Mouse (Mus musculus) forebrain, embryonic 13.5 days (tissue): ENCODE measurements around the gene Sdc3. TPM values are rescaled to one million over a fixed set of nuclear protein-coding genes. Genes with fewer than 3 reads are reported as not detected.

Experiments
- ATAC-seq: fragments of 200-750 bp; cut with Nextera tagmentation; 2 replicates; pipeline ENCODE4 v1.8.0; 2017
- H3K27ac ChIP-seq: fragments of 300-500 bp; sonication (generic); 2 replicates; pipeline ENCODE4 v1.5.1; 2015; ENCODE audit warnings: inconsistent platforms, mild to moderate bottlenecking, moderate library complexity
- H3K27me3 ChIP-seq: fragments of 300-500 bp; sonication (generic); 2 replicates; pipeline ENCODE4 v1.6.1; 2015; ENCODE audit warnings: mild to moderate bottlenecking, inconsistent platforms
- H3K36me3 ChIP-seq: fragments of 300-500 bp; sonication (generic); 2 replicates; pipeline ENCODE4 v1.6.1; 2015; ENCODE audit warnings: mild to moderate bottlenecking, inconsistent platforms; ENCODE audit not compliant: poor library complexity, severe bottlenecking
- H3K4me1 ChIP-seq: fragments of 300-500 bp; sonication (generic); 2 replicates; pipeline ENCODE4 v1.6.1; 2015; ENCODE audit warnings: inconsistent platforms
- H3K4me2 ChIP-seq: fragments of 300-500 bp; sonication (generic); 2 replicates; pipeline ENCODE4 v1.6.1; 2015; ENCODE audit warnings: inconsistent platforms, mild to moderate bottlenecking, moderate library complexity
- H3K4me3 ChIP-seq: fragments of 300-500 bp; sonication (generic); 2 replicates; pipeline ENCODE4 v1.5.1; 2015; ENCODE audit warnings: mild to moderate bottlenecking, inconsistent platforms
- H3K9ac ChIP-seq: fragments of 300-500 bp; sonication (generic); 2 replicates; pipeline ENCODE4 v1.6.1; 2015; ENCODE audit warnings: mild to moderate bottlenecking, inconsistent platforms
- H3K9me3 ChIP-seq: fragments of 300-500 bp; sonication (generic); replicated peaks from 2 replicates; pipeline ENCODE4 v1.6.1; 2016; ENCODE audit warnings: inconsistent platforms
- WGBS: fragments of 180-500 bp; shearing (Covaris S2); methylation state at CpG from one replicate; pipeline ENCODE4 v1.1.7; 2015; 5-methylcytosine and 5-hydroxymethylcytosine counted together
- polyA plus RNA-seq: library from polyadenylated mRNA; unstranded; fragments of >200 nt; fragmentation: Nextera tagmentation; extraction: Ambion mirVana; gene quantifications from 2 replicates; pipeline ENCODE4 v1.2.1, GENCODE M21; 2015

Sdc3 gene
- polyA plus RNA-seq, 1 experiment from 2014 or later = 36.1 TPM

DNA sequence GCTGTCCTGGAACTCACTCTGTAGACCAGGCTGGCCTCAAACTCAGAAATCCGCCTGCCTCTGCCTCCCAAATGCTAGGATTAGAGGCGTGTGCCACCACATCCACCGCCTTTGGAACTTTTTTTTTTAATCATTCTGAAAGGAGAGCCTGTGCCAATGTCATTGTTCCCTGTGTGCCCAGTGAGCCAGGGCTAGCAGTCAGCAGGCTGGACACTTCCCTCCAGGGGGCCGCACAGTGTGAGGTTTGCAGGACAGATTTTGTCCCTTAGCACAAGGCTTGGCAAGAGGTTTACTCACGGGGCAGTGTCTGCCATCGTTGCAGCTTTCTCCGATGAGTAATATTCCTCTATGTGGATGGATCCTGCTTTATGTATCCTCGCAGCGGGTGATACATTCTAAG, 14.4 kb downstream of the Sdc3 start:
- Histone ChIP-seq H3K36me3 (no peaks in the 10 kb centered on the region), H3K27ac (no peak overlapping the region), H3K9me3 (no peaks in the 10 kb centered on the region), H3K9ac (no peak overlapping the region), H3K27me3 (peaks cover 5% of the 10 kb centered on the region; the same call in 1 of the 2 replicates), H3K4me2 (no peak overlapping the region), H3K4me1 (peaks cover 69% of the 10 kb centered on the region), H3K4me3 (no peak overlapping the region)
- WGBS = 90% methylated on average over 9 of the region's 9 CpGs
- ATAC-seq = no peak

DNA sequence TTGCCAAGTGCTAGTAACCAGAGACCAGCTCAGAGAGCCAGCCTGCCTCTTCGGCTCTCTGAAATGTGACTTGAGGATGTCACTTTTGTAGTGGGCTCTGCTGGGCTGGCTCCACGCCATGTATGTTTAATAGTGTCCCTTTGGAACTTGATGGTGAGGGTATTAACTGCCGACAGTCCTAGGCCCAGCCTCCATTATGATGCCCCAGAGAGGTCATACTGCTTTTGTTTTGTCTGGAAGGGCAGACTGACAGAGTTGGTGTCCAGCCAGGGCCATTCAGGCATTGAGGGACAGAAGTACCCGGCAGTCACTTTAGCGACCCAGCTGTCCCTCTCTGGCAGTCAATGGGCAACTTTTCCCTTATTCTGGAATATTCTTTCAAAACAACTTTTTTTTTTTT, 17.4 kb downstream of the Sdc3 start:
- H3K27me3 ChIP-seq = peaks cover 14% of the 10 kb centered on the region; the same call in 1 of the 2 replicates
- H3K4me2 ChIP-seq = no peak overlapping the region
- H3K9me3 ChIP-seq = no peaks in the 10 kb centered on the region
- no peak overlapping the region for H3K9ac ChIP-seq
- WGBS = 36% methylated on average over 5 of the region's 5 CpGs
- no peak for ATAC-seq
- H3K27ac ChIP-seq = no peak overlapping the region
- H3K4me3 ChIP-seq = no peak overlapping the region
- H3K36me3 ChIP-seq = no peaks in the 10 kb centered on the region
- peaks cover 66% of the 10 kb centered on the region for H3K4me1 ChIP-seq

DNA sequence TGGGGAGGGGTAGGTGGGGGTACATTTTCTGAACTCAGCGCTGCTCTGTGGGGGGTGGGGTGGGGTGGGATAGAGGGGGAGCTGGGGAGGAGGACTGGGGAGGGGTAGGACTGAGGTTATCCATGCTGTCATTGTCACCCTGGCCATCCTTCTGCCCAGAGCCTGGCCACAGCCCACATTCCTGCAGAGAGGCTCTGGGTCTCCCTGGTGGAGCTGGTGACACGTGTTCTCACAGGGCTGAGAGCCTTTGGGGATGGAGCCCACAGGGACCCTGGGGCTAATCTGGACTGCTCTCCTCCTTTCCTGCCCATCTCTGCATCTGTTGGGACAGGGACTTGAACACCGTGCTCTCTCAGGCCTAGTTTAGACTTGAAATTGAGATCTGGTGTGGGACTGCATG, 18.5 kb downstream of the Sdc3 start:
- Histone ChIP-seq H3K9ac (no peak overlapping the region), H3K27ac (no peak overlapping the region), H3K27me3 (peaks cover 14% of the 10 kb centered on the region; the same call in 1 of the 2 replicates), H3K4me1 (peaks cover 66% of the 10 kb centered on the region), H3K4me2 (no peak overlapping the region), H3K9me3 (no peaks in the 10 kb centered on the region), H3K36me3 (no peaks in the 10 kb centered on the region), H3K4me3 (no peak overlapping the region)
- WGBS = 27% methylated on average over 2 of the region's 3 CpGs
- no peak for ATAC-seq

DNA sequence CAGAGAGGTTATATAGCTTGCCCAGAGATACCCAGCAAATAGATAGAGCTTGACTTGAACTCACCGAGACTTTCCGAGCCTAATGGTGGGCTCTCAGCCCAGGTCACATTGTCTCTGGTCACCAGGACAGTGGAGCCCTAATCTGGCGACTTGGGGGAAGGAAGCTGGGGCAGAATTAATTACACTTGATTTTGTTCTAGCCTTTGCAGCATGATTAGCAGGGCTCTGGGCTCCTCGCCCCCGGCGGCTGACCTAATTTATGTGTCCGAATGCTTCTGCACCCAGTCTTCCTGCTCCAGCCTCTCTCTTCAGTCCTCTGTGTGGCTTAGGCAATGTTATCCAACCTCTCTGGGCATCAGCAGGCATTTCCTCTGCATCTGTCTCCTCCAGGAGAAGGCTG, 19.0 kb downstream of the Sdc3 start:
- Histone ChIP-seq H3K4me2 (no peak overlapping the region), H3K27me3 (peaks cover 14% of the 10 kb centered on the region; the same call in 1 of the 2 replicates), H3K4me3 (no peak overlapping the region), H3K9me3 (no peaks in the 10 kb centered on the region), H3K4me1 (peaks cover 68% of the 10 kb centered on the region), H3K9ac (no peak overlapping the region), H3K36me3 (no peaks in the 10 kb centered on the region), H3K27ac (no peak overlapping the region)
- WGBS = 30% methylated on average over 7 of the region's 7 CpGs
- ATAC-seq = no peak

- H3K36me3 ChIP-seq = peaks cover 7% of the 10 kb centered on the region; the same call in 1 of the 2 replicates
- H3K27me3 ChIP-seq = peaks cover 14% of the 10 kb centered on the region; the same call in 1 of the 2 replicates
- H3K4me1 ChIP-seq = peaks cover 63% of the 10 kb centered on the region
- H3K9ac ChIP-seq = peak overlapping the region; percentile 43; the same call in 1 of the 2 replicates
- WGBS = 53% methylated on average over 2 of the region's 2 CpGs
- peak overlapping the region; percentile 37 for H3K4me2 ChIP-seq
- peak; percentile 76 for ATAC-seq
- peak overlapping the region; percentile 89 for H3K27ac ChIP-seq
- H3K9me3 ChIP-seq = no peaks in the 10 kb centered on the region
- no peak overlapping the region for H3K4me3 ChIP-seq
These were observed 21.6 kb downstream of the Sdc3 start for GRCm38 (mm10) chr4:130813958-130814357.

DNA sequence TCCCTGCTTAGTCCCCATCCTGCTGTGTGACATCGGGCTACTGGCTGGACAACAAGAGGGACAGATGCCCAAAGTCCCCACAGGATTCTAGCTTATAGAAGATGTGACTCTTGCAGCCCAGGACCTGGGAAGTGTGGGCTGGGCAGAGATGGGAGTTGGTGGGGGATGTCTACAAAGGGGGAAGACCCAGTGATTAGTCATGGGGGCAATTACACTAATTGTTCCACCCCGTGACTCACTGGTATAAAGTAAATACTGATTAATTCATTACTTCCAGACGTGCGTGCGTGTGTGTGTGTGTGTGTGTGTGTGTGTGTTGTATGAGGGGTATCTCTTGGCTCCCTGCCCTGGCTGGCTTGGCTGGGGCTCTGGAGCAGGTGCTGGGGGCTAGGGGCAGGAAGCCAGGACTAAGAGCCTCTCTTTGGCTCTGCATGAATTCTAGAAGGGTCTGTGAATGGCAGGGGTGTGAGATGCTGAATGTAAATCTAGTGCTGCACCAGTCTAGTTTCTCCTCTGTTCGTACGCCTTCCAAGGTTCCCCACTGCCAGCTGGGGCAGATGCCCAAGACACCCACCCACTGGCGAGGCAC, 22.5 kb downstream of the Sdc3 start:
- ATAC-seq = peak; percentile 75
- no peak overlapping the region for H3K4me3 ChIP-seq
- no peaks in the 10 kb centered on the region for H3K9me3 ChIP-seq
- 34% methylated on average over 8 of the region's 8 CpGs for WGBS
- peak overlapping the region; percentile 80 for H3K27ac ChIP-seq
- peaks cover 10% of the 10 kb centered on the region; the same call in 1 of the 2 replicates for H3K27me3 ChIP-seq
- H3K4me1 ChIP-seq = peaks cover 55% of the 10 kb centered on the region
- H3K9ac ChIP-seq = no peak overlapping the region
- no peak overlapping the region for H3K4me2 ChIP-seq
- H3K36me3 ChIP-seq = peaks cover 10% of the 10 kb centered on the region; the same call in 1 of the 2 replicates

DNA sequence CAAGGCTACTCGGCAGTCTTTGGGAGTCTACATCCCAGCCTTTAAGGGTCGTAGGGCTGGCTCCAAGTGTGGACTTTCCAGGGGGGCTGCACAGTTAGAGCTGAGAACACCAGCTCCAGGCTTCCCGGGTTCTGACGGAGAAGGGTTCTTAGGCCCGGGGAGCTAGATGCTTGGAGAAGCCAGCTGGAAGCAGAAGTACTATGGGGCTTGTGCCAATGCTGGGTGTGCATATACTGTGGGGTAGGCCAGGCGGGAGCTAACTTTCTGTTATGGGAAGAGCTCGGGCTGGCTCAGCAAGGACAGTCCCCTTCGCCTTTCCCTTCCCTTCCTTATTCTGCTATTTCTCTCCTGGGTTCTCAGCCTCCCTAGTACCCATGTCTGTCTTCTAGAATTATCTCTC, 23.5 kb downstream of the Sdc3 start:
- Histone ChIP-seq H3K9ac (no peak overlapping the region), H3K9me3 (no peaks in the 10 kb centered on the region), H3K4me3 (no peak overlapping the region), H3K27me3 (peaks cover 9% of the 10 kb centered on the region; the same call in 1 of the 2 replicates), H3K36me3 (peaks cover 14% of the 10 kb centered on the region; the same call in 1 of the 2 replicates), H3K27ac (peak overlapping the region; percentile 80), H3K4me2 (no peak overlapping the region), H3K4me1 (peaks cover 53% of the 10 kb centered on the region)
- WGBS = 75% methylated on average over 8 of the region's 8 CpGs
- no peak for ATAC-seq

GRCm38 (mm10) chr4:130819806-130820205, 27.5 kb downstream of the Sdc3 start:
- WGBS = 82% methylated on average over 3 of the region's 3 CpGs
- H3K36me3 ChIP-seq = peaks cover 47% of the 10 kb centered on the region
- peaks cover 17% of the 10 kb centered on the region for H3K4me1 ChIP-seq

DNA sequence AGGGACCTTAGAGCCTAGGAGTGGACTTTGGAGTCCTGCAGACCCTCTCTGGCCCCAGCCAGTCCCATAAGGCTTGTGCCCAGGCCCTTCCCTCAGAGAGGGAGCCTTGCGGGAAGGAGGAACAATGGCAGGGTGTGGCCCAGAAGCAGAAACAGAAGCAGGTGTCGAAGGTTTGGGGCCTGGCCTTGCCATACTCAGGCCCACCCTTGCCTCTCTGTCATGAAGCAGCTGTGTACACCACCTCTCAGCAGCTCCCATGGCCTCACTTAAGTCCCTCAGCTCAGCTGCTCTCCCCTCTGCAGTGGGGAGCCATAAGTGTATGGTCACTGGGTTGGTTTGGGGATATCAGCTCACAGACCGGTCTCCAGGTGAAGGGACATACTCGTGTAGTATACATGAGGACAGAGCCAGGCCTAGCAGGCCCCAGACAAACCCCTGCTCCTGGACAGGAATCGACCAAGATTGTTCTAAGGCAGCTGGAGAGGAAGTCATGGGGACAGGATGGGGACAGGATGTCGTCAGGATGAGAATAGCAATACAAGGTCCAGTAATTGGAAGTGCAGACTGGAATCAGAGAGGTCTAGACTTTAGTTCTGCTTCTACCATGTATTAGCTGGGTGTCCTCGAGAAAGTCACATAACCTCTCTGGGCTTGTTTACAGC, 28.4 kb downstream of the Sdc3 start:
- Histone ChIP-seq H3K9ac (no peak overlapping the region), H3K27ac (no peak overlapping the region), H3K9me3 (no peaks in the 10 kb centered on the region), H3K4me2 (no peak overlapping the region), H3K4me1 (peaks cover 8% of the 10 kb centered on the region), H3K36me3 (peaks cover 49% of the 10 kb centered on the region), H3K27me3 (no peaks in the 10 kb centered on the region), H3K4me3 (no peak overlapping the region)
- WGBS = 89% methylated on average over 7 of the region's 7 CpGs
- ATAC-seq = no peak

More at GRCm38 (mm10) chr4:130819806-130820205, 27.5 kb downstream of the Sdc3 start:
- H3K9me3 ChIP-seq = no peaks in the 10 kb centered on the region
- H3K4me2 ChIP-seq = no peak overlapping the region
- H3K9ac ChIP-seq = no peak overlapping the region
- no peak overlapping the region for H3K27ac ChIP-seq
- H3K27me3 ChIP-seq = no peaks in the 10 kb centered on the region
- no peak overlapping the region for H3K4me3 ChIP-seq
- ATAC-seq = no peak

DNA sequence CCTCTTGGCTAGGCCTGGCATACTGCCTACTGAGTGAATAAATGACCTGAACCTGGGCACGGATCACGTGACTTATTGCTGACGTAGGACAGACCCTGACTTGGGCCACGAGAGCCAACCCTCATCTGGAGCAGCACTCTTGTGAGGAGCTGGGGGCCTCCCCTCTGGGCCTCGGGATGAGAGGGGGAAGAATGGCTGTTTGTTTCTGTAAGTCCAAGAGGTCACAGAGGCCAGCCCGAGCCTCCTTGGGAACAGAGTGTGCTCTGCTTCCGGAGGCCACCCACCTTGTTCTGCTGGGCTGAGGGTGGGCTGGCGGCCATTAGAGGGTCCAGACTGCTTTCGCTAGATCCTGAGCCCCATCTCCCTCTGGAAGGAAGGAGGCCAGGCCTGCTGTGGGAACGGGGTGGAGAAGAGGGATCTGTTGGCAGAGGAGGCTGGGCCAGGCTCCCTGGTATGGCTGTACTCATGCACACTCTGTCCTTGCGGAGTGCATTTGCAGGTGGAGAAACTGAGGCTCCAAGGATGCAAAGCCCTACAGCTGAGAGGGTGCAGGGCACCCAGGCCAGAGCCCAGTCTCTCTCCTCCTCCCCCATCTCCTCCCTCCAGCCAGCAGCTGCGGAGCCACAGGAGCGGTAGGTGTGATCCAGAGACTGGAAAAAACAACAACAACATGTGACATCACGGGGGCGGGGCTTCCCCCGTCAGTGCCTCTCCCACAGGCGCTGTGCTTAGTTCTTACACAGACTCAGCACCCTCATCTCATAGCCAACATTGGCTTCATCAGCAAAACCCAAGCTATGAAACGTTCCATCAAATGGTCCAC, 36.7 kb downstream of the Sdc3 start:
- ATAC-seq = peak; percentile 44
- no peaks in the 10 kb centered on the region for H3K9me3 ChIP-seq
- peak overlapping the region; percentile 14; the same call in 1 of the 2 replicates for H3K27ac ChIP-seq
- H3K27me3 ChIP-seq = peaks cover 20% of the 10 kb centered on the region
- WGBS = 14% methylated on average over 18 of the region's 18 CpGs
- H3K4me1 ChIP-seq = peaks cover 21% of the 10 kb centered on the region
- H3K9ac ChIP-seq = no peak overlapping the region
- peaks cover 9% of the 10 kb centered on the region for H3K36me3 ChIP-seq
- no peak overlapping the region for H3K4me3 ChIP-seq
- H3K4me2 ChIP-seq = peak overlapping the region; percentile 35

- peaks cover 43% of the 10 kb centered on the region for H3K4me1 ChIP-seq
- H3K27ac ChIP-seq = peak overlapping the region; percentile 2; the same call in 1 of the 2 replicates
- no peak overlapping the region for H3K4me3 ChIP-seq
- WGBS = 33% methylated on average over 1 of the region's 1 CpGs
- H3K27me3 ChIP-seq = peaks cover 52% of the 10 kb centered on the region
- H3K9me3 ChIP-seq = no peaks in the 10 kb centered on the region
- no peaks in the 10 kb centered on the region for H3K36me3 ChIP-seq
- no peak for ATAC-seq
- H3K9ac ChIP-seq = no peak overlapping the region
- no peak overlapping the region for H3K4me2 ChIP-seq
These were observed 41.8 kb downstream of the Sdc3 start for GRCm38 (mm10) chr4:130834122-130834521.

DNA sequence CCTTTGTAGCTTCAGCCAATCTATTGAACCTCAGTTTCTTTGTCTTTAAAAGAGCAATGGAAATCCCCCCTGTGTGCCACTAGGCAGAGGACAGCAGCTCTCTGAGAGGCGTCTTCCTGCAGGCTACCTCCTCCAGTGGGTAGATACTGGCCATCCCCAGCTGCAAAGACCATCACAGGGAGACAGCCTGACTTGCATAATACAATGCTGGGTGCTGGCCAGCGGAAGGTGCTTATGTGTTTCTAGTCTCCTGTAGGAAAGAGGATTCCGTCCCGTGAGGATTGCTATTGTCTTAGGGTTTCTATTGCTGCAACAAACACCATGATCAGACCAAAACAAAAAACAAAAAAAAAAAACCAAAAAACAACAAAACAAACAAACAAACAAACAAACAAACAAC, 43.2 kb downstream of the Sdc3 start:
- Histone ChIP-seq H3K27me3 (peaks cover 63% of the 10 kb centered on the region), H3K4me1 (peaks cover 37% of the 10 kb centered on the region), H3K9ac (no peak overlapping the region), H3K36me3 (no peaks in the 10 kb centered on the region), H3K4me3 (no peak overlapping the region), H3K4me2 (no peak overlapping the region), H3K9me3 (no peaks in the 10 kb centered on the region), H3K27ac (no peak overlapping the region)
- no peak for ATAC-seq
- WGBS = 83% methylated on average over 4 of the region's 4 CpGs
